Mouse (Mus musculus): Measurements from ENCODE around the gene Lypd4. TPM values are rescaled to one million over a fixed set of nuclear protein-coding genes. Genes with fewer than 3 reads are reported as not detected.

Gene Lypd4
- polyA plus RNA-seq, 1 experiment from 2014 or later, result not detected

DNA sequence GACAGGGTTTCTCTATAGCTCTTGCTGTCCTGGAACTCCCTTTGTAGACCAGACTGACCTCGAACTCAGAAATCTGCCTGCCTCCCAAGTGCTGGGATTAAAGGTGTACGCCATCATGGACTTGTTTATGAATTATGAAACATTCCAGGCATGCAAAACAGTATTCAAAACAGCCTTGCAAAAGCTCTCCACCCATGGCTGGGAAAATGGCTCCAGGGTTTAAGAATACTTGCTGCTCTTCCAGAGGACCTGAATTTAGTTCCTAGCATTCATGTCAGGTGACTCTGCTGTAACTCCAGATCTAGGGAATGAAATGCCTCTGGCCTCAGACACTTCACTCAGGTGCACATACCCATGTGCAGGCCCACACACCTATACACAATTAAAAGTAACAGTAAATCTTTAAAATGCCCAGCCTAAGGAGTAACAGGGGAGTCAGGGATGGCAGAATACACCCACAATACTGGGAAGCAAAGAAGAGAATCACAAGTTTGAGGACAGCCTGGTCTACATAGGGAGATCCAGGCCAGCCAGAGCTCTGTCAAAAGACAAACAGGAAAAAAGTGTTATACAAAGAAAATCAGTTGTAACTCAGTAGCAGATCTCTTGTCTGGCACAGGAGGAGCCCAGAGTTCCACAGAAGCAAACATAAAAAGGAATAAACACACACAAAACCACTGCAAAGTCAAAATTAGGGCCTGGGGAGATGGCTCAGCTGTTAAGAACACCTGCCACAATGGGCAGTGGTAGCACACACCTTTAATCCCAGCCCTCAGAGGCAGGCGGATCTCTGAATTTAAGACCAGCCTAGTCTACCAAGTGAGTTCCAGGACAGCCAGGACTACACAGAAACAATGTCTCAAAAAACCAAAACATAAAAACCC is 21.7 kb upstream of the Lypd4 start:
- WGBS, result 72% methylated on average over 3 of the region's 3 CpGs
- no peak for ATAC-seq (ENCODE audit: low read depth)
- Histone ChIP-seq H3K36me3 (ENCODE audit: control insufficient read depth, insufficient read depth, low read length) (peaks cover 35% of the 10 kb centered on the region), H3K27me3 (ENCODE audit: control insufficient read depth, insufficient read depth, low read length) (no peaks in the 10 kb centered on the region), H3K9me3 (ENCODE audit: control insufficient read depth, low read length) (no peaks in the 10 kb centered on the region), H3K9ac (replicated peaks; ENCODE audit: low read depth, low read length) (no peak overlapping the region), H3K27ac (ENCODE audit: low read depth, low read length) (no peak overlapping the region), H3K4me3 (ENCODE audit: low read depth, low read length) (no peak overlapping the region), H3K4me2 (ENCODE audit: low read depth, low read length) (no peak overlapping the region), H3K4me1 (ENCODE audit: control insufficient read depth, insufficient read depth, low read length) (0 out of 2 replicates have a peak, but pooled peaks cover 6% of the 10 kb centered on the region)

DNA sequence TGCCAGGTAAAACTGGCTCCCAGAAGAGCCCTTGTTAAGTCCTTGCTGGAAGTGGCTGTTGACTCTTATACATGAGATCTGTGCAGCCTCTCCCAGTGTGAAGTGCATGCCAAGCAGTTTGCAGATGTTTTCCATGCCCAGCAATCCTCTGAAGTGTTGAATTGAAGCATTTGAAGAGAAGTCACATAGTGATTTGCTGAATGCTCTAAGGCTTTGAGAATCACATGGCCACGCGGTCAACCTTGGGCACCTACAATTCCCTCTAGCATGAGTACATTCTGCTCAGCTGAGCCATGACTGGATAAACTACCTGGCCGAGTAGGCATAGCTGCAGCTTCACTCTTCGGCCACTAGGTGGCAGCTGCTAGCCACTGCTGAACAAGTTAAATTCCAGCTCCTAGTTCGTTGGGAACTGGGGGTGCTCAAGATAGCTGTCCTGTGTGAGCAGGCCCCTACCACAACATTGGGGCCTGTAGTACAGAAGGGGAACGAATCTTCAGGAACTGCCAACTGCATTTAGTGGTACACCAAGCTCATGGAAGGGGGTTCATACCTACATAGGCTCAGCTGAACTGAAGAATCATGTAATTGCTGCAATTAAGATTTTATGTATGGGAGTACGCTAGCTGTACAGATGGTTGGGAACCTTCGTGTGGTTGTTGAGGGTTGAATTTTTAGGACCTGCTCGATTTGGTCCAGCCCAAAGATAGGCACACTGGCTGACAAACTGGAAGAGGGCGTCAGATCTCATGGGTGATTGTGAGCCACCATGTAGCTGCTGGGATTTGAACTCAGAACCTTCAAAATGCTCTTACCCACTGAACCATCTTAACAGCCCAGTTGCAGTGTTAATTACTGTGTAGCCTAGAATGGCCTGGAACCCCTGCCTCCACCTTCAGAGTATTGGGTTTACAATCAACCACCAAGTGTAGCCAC is 20.8 kb upstream of the Lypd4 start:
- no peak overlapping the region for H3K4me2 ChIP-seq (ENCODE audit: low read depth, low read length)
- no peak overlapping the region for H3K27ac ChIP-seq (ENCODE audit: low read depth, low read length)
- no peaks in the 10 kb centered on the region for H3K27me3 ChIP-seq (ENCODE audit: control insufficient read depth, insufficient read depth, low read length)
- peaks cover 15% of the 10 kb centered on the region for H3K4me1 ChIP-seq (ENCODE audit: control insufficient read depth, insufficient read depth, low read length)
- WGBS, result 28% methylated on average over 10 of the region's 10 CpGs
- peak; percentile 59 for ATAC-seq (ENCODE audit: low read depth)
- peaks cover 37% of the 10 kb centered on the region for H3K36me3 ChIP-seq (ENCODE audit: control insufficient read depth, insufficient read depth, low read length)
- H3K9me3 ChIP-seq (ENCODE audit: control insufficient read depth, low read length), result no peaks in the 10 kb centered on the region
- H3K4me3 ChIP-seq (ENCODE audit: low read depth, low read length), result no peak overlapping the region
- no peak overlapping the region for H3K9ac ChIP-seq (replicated peaks; ENCODE audit: low read depth, low read length)

DNA sequence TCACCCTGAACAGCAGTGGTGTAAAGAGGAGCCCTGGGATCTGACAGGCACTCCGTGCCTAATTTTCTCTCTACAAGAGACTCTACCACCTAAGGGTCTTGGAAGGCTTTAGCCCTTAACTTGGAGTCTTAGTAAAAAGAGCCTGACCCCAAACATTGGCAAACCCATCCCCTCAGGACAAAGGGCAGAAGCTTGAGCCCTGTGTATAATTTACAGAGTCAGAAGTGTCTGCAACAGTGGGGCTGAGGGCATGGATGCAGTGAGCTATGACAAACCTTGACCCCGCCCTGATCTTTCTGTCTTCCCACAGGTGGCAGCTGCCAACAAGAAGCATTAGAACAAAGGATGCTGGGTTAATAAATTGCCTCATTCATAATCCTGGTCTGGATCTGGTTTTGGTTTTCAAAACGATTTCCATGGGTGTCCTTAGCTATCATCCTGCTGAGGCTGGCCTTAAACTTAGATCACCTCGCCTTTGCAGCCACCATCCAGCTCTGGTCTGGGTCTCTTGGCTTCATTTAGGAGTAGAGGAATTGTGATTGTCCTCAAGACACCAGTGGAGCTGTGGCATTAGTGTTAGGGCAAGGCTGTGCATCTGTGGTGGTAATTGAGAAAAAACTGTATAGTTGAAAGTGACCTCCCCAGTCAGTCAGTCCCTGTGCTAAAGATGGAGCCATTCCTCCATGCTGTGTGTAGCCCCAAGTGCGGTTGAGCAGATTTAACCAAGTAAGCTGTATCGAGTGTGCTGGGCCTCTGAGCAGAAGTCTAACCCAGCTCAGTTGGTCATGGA is 19.9 kb upstream of the Lypd4 start:
- ATAC-seq (ENCODE audit: low read depth), result no peak
- Histone ChIP-seq H3K27ac (ENCODE audit: low read depth, low read length) (no peak overlapping the region), H3K9ac (replicated peaks; ENCODE audit: low read depth, low read length) (no peak overlapping the region), H3K4me1 (ENCODE audit: control insufficient read depth, insufficient read depth, low read length) (peaks cover 18% of the 10 kb centered on the region), H3K36me3 (ENCODE audit: control insufficient read depth, insufficient read depth, low read length) (peaks cover 37% of the 10 kb centered on the region), H3K4me2 (ENCODE audit: low read depth, low read length) (no peak overlapping the region), H3K4me3 (ENCODE audit: low read depth, low read length) (no peak overlapping the region), H3K9me3 (ENCODE audit: control insufficient read depth, low read length) (no peaks in the 10 kb centered on the region), H3K27me3 (ENCODE audit: control insufficient read depth, insufficient read depth, low read length) (no peaks in the 10 kb centered on the region)
- 81% methylated on average over 6 of the region's 6 CpGs for WGBS

DNA sequence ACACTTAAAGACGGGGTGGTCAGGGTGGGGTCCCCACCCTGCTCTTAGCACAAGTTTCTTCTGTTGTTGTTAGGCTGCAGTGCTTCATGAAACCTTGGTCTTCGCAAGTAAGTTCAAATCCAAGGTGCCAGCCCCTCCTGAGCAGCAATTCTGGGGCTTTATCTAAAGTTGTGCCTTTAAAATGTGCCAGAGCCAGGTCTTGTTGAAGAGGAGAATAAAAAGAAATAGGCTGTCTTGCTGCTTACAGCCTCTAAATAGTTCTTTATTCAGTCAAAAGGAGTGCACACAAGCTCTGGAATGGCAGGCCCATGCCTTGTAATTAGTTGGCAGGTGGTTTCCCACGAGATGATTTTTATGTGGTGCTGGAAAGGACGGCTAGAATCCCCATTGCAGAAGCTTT is 17.4 kb upstream of the Lypd4 start:
- H3K9me3 ChIP-seq (ENCODE audit: control insufficient read depth, low read length), result no peaks in the 10 kb centered on the region
- no peak overlapping the region for H3K4me2 ChIP-seq (ENCODE audit: low read depth, low read length)
- no peaks in the 10 kb centered on the region for H3K27me3 ChIP-seq (ENCODE audit: control insufficient read depth, insufficient read depth, low read length)
- peaks cover 37% of the 10 kb centered on the region for H3K36me3 ChIP-seq (ENCODE audit: control insufficient read depth, insufficient read depth, low read length)
- no peak overlapping the region for H3K4me3 ChIP-seq (ENCODE audit: low read depth, low read length)
- H3K9ac ChIP-seq (replicated peaks; ENCODE audit: low read depth, low read length), result peak overlapping the region; percentile 21; the same call in 1 of the 2 replicates
- 71% methylated on average over 4 of the region's 4 CpGs for WGBS
- ATAC-seq (ENCODE audit: low read depth), result no peak
- H3K27ac ChIP-seq (ENCODE audit: low read depth, low read length), result no peak overlapping the region
- peaks cover 18% of the 10 kb centered on the region for H3K4me1 ChIP-seq (ENCODE audit: control insufficient read depth, insufficient read depth, low read length)

DNA sequence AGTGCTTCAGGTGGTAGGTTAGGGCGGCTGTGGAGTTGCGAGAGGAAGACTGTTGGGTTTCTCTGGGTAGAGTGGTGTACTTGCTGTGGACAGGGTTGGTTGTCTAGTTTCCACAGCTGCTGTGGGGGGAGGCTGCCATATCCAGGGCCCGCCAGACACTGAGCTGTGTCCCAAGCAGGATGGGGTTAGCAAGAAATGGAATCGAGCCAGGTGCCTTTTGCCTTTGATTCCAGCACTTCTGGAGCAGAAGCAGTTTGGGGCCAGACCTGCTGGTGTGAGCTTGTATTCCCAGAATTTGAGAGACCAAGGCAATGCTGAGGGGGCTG is 16.5 kb upstream of the Lypd4 start:
- WGBS, result 83% methylated on average over 4 of the region's 4 CpGs
- H3K36me3 ChIP-seq (ENCODE audit: control insufficient read depth, insufficient read depth, low read length), result peaks cover 37% of the 10 kb centered on the region
- no peak overlapping the region for H3K4me3 ChIP-seq (ENCODE audit: low read depth, low read length)

DNA sequence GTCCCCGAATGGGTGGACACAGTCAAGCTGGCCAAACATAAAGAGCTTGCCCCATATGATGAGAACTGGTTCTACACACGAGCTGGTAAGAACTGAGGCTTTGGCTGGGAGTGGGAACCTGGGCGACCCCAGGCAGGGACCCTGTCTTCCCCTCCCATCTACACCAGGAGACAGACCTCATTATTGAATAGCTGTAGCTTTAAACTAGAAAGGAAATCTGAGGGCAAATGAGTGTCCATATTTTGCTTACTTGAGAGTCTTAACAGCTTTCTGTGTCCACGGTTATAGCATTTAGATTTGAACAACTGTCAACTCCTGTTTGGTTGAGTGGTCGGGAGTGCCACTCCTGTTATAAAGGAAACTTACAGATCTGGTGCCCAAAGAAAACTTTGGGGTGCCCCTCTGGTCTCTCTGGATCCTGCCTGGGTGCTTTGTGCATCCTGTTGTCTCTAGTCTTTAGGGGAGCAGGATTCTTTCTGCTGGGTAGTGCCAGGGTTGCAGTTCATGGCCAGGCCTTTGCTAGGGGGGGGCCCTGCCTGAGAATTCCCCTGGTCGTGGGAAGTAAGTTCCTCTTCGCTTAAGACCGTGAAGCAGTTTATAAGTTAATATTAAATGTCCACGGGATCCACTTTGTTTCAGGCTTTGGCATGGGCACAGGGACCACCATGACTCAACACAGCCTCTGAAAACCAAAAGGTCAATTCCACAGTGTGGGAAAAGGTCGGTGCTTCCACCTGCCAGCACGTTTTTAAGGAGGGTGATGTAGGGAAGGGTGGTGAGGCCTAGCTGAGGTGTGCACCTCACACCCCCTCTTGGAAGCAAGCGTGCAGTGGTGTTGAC is 15.9 kb upstream of the Lypd4 start:
- Histone ChIP-seq H3K4me2 (ENCODE audit: low read depth, low read length) (peak overlapping the region; percentile 88), H3K9ac (replicated peaks; ENCODE audit: low read depth, low read length) (peak overlapping the region; percentile 99), H3K27me3 (ENCODE audit: control insufficient read depth, insufficient read depth, low read length) (no peaks in the 10 kb centered on the region), H3K9me3 (ENCODE audit: control insufficient read depth, low read length) (no peaks in the 10 kb centered on the region), H3K4me3 (ENCODE audit: low read depth, low read length) (peak overlapping the region; percentile 98), H3K27ac (ENCODE audit: low read depth, low read length) (no peak overlapping the region), H3K4me1 (ENCODE audit: control insufficient read depth, insufficient read depth, low read length) (peaks cover 18% of the 10 kb centered on the region), H3K36me3 (ENCODE audit: control insufficient read depth, insufficient read depth, low read length) (peaks cover 37% of the 10 kb centered on the region)
- ATAC-seq (ENCODE audit: low read depth), result no peak
- 52% methylated on average over 12 of the region's 12 CpGs for WGBS

More for the DNA sequence above, 16.5 kb upstream of the Lypd4 start:
- Histone ChIP-seq H3K4me1 (ENCODE audit: control insufficient read depth, insufficient read depth, low read length) (peaks cover 18% of the 10 kb centered on the region), H3K27ac (ENCODE audit: low read depth, low read length) (no peak overlapping the region), H3K4me2 (ENCODE audit: low read depth, low read length) (peak overlapping the region; percentile 88; the same call in 1 of the 2 replicates), H3K9ac (replicated peaks; ENCODE audit: low read depth, low read length) (no peak overlapping the region; the same call in 1 of the 2 replicates), H3K9me3 (ENCODE audit: control insufficient read depth, low read length) (no peaks in the 10 kb centered on the region), H3K27me3 (ENCODE audit: control insufficient read depth, insufficient read depth, low read length) (no peaks in the 10 kb centered on the region)
- ATAC-seq (ENCODE audit: low read depth), result no peak

DNA sequence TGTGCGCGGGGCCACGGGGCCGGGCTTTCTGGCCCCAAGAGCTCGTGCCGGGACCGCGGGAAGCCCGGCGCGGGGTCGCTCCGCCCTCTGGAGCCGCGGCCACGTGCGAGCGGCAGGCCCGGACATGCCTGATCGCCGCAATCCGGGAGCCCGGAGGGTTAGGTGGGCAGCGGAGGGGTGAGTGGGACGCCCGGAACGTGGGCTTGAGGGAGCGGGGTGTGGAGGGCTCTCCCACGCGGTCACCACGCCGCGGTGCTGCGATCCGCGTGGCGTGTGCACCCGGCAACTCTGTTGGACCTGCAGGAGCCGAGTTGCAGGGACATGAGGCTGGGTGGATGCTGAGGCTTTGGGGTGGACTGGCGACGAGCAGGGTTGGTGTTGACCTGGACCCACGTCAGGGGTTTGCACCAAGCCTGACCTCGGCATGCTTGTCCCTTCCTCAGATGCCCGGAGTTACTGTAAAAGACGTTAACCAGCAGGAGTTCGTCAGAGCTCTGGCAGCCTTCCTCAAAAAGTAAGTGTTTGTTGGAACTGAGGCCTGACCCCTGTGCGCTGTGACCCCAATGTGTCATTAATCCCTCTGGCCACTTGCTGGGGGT is 15.1 kb upstream of the Lypd4 start:
- Histone ChIP-seq H3K9ac (replicated peaks; ENCODE audit: low read depth, low read length) (peak overlapping the region; percentile 99), H3K4me3 (ENCODE audit: low read depth, low read length) (peak overlapping the region; percentile 98), H3K27ac (ENCODE audit: low read depth, low read length) (peak overlapping the region; percentile 80), H3K9me3 (ENCODE audit: control insufficient read depth, low read length) (no peaks in the 10 kb centered on the region), H3K4me2 (ENCODE audit: low read depth, low read length) (peak overlapping the region; percentile 88), H3K4me1 (ENCODE audit: control insufficient read depth, insufficient read depth, low read length) (peaks cover 18% of the 10 kb centered on the region), H3K27me3 (ENCODE audit: control insufficient read depth, insufficient read depth, low read length) (no peaks in the 10 kb centered on the region), H3K36me3 (ENCODE audit: control insufficient read depth, insufficient read depth, low read length) (peaks cover 34% of the 10 kb centered on the region)
- under 1% methylated on average over 40 of the region's 47 CpGs for WGBS
- ATAC-seq (ENCODE audit: low read depth), result peak; percentile 9

All from neural tube, embryonic 14.5 days (tissue).